Mouse (Mus musculus): ENCODE measurements around the gene Grk5.
"Not testable (repeated sequence)": the region's sequence is repeated elsewhere in the genome, so short reads cannot be mapped to it uniquely, and the experiment has no call there.

Grk5 gene

DNA sequence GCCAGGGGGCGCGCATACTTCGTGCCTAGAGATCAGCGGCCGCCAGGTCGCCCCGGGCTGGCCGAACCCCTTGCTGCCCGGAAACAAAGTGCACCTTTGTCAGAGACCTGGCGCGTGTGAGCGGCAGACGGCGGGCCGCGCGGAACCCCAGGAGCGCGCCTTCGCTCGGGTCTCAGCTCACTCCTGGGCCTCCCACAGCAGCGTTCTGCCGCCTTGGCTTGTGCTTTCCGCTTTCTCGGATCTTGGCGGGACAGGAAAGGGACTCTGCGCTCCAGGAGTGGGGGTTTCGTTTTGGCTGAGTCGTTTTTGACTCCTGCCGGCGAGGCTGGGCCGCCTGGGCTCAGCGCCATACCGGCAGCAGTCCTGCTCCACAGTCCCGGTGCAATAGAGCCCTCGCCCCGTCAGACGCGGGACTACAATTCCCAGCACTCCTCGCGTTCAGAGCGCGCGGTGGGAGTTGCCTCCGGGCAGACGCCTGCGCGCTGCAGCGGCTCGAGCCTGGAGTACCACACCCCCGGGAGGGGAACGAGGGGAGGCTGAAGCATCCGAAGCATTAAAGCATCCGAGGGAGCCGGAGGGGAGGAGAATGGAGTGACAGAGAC lies at the start of gene Grk5:
TSS of gene Grk5 (plus strand) at position 36 of the 602 bp plus-strand sequence.
- peak; percentile 96 for DNase-seq (ENCODE audit: low spot score)

DNA sequence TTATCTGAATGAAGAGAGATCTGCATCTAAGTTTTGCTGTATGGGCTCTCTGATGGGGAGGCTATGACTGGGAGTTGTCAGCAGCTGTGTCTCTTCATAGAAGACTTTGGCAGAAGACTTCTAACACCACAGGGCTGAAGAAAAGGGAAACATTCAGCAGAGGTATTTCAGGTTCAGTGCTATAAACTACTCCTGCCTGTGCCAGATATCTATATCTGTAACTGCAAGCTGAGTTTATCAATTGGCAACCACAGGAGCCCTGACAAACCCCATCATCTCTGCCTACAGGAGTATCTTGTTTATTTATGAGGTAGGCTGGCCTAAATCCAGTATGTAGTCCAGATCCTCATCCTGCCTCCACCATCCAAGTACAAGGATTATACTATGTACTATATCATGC lies 46.2 kb upstream of the Grk5 start:
- DNase-seq (ENCODE audit: low spot score), result no peak

DNA sequence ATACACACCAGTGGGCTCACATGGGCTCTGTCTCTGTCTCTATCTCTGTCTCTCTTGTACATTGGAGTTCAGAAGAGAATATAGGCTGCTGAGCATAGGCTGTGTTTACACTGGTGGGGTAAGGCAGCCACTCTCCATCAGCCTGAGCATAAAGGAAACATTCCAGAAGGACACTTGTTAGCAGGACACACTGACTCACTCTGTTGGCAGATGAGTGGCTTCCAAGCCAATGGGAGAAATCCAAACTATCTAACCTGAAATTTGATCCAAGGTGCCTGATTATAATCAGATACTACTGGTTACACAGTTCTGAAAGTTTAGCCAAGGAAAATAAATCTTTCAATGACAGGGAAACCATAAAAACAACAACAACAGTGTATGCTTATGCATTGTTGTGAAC lies 43.8 kb upstream of the Grk5 start:
- no peak for DNase-seq (ENCODE audit: low spot score)

DNA sequence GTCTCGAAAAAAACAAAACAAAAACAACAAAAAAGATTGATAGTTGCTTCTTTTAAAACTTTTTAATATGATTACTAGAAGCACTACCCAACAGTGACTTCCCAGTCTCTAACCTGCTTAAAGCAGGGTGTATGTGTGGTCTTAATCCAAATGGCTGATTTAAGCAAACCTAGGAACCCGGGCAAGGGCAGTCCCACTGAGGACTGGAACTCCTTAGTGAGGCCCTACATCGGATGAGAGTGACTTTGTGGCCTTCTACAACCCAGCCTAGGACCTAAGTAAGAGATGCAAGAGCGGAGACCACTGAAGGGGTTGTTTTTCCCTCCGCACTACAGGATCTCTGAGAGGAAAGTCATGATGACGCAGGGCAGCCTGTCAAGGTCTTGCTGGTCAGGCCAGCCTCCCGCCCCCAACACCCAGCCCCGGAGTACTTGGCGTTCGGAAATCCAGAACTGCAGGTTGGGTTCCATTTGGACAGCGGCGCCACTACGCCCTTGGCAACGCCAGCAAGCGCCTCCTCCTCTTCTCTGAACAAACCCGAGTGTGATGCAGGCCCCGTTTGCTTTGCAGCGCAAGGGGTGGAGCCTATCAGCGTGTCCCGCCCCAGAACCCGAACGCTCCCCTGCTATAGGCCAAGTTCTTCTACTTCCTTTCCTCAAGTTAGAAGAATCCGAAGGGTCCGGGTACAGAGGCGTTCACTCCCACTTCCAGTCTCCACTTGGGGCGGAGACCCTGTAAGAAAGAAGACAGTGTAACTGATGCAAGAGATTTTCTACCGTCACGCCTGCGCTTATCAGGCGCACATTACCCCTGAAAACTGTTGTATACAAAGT lies 28.5 kb upstream of the Grk5 start, which contains the start of gene Sfxn4:
TSS of gene Sfxn4 (minus strand) at position 612 of the 833 bp plus-strand sequence.
- DNase-seq (ENCODE audit: low spot score), result peak; percentile 96

DNA sequence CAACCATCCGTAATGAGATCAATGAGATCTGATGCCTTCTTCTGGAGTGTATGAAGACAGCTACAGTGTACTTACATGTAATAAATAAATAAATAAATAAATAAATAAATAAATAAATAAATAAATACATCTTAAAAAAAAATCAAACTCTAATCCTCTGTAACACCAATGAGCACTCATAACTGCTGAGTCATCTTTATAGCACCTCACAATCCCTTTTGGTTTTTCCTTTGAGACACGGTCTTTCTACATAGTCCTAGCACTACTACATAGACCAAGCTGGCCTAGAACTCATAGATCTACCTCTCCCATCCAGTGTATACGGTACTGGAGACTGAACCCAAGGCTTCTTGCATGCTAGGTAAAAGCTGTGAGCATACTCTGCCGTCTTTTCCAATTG lies 23.4 kb upstream of the Grk5 start:
- not testable (repeated sequence) for DNase-seq (ENCODE audit: low spot score)

DNA sequence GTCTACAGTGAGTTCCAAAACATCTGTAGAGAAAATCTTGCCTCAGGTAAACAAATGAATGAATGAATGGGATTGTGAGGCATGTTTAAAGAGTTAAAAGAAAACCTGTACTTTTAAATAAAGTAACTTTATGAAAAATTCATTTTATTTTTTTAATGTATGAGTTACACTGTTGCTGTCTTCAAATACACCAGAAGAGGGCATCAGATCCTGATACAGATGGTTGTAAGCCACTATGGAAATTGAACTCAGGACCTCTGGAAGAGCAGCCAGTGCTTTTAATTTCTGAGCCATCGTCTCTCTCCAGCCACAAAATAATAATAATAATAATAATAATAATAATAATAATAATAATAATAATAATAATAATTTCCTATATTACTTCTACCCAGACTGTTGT lies 19.1 kb upstream of the Grk5 start:
- DNase-seq (ENCODE audit: low spot score), result no peak

DNA sequence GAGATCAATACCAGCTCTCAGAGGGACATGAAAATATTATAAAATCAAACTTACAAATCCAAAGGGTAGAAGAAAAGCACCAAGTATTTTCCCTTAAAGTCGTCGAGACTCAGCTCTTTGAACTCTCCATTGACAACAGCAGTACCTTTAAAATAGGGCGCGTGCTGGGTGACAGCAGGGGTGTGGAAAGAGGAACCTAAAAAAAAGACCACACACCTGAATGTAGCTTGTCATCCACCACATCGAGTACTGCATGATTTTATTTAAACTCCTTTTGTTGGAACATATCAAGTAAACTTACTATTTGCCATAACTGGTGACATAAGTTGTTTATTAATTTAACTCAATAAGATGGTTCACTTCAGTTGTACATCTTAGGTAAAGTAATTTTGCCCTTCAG lies 18.2 kb upstream of the Grk5 start:
- DNase-seq (ENCODE audit: low spot score), result no peak

DNA sequence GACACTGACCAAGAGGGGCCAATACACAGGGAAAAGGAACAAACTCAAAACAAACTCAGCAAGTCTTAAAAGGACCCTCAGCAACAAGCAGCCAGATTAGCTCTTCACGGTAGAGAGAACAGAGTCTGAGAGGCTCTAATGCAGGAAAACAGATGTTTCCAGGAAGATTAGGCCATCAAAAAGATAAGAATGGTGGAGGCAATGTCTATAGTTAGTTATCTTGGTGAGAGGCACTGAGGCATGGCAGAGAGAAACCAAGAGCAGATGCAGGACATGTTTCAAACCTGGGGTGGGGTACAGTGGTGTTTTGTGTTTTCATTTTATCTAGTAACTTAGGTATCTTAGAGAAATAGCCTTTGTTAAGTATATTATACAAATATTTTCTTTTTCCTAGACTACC lies 17.3 kb upstream of the Grk5 start:
- DNase-seq (ENCODE audit: low spot score), result no peak

DNA sequence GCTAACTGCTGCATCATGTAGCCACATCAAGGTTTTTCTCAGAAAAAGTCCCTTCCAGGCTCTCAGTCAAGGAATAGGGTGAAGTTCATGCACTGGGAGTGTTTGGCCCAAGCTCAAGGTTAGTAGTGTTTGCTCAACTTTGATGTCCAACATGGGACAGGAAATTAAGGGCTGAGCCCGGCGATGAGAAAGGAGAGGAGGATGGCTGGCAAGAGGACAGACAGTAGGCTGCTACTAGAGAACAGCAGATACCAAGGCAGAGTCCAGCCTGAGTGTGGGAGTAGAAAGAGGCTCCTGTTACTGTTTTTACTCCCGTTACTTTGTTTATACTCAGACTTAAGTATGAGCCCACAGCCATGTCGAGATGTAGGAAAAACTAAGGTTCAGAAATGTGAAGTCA lies 16.0 kb upstream of the Grk5 start:
- DNase-seq (ENCODE audit: low spot score), result no peak

DNA sequence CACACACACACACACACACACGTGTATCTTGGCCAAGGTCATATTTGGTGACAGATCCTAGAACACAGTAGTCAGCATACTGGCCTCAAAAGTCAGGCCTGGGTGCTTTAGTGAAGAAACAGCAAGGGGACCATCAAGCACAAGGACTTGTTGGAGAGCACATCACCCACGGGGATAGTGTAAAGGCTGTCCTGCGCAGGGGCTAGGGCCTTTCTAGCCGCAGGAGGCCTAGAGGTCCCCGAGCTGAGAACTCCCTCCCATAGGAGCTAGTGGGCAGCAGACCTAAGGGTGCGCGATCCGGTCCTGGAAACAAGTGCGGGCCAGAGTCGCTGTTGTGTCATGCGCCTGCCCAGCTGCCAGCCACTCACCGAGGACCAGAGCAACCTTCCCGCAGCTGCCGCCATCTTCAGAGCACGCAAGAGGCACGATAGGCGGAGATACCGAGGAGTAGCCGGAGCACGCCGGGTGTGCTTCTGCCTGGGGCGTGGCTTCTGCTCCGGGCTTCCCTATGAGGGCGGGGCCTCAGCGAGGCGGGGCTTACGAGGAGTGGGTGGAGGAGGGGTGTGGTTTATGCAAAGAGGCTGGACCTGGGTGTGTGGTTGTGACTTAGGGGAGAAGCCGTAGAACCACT lies 15.4 kb upstream of the Grk5 start, which contains the start of gene Prdx3:
TSS of gene Prdx3 (minus strand) at position 493 of the 631 bp plus-strand sequence.
- peak; percentile 98 for DNase-seq (ENCODE audit: low spot score)

DNA sequence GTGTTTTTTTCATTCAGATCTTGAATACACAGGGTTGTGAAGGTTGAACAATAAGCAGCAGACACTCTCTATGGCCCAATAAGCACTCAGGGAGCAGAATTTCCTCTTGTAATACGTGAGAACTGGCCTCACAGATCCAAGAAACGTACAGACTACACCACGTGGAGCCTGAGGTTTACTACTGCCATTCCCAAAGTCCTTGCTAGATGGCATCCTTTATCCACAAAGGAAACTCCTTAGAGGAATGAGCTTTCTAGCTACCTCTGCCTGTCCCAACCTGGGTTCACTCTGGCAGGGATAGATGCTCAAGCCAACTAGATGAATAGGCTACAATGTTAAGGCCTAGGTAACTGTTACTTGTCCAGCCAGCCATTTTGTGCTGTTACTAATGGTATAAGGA lies 6.4 kb upstream of the Grk5 start:
- peak; percentile 72 for DNase-seq (ENCODE audit: low spot score)

DNA sequence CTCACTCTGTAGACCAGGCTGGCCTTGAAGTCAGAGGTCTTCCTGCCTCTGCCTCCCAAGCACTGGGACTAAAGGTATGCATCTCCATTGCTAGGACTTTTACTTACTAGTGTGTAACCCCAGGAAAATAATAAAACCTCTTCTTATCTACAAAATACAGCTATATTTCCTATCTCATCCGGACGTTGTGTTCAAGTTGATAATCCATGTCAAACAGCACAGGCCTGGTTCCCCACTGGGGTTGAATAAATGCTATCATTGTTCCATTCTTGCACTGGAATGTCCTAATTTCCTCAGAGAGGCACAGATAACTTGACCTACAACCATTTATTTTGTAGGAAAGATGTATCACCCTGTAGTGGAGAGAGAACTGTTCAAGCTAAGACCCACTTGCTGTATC lies 1.9 kb upstream of the Grk5 start:
- DNase-seq (ENCODE audit: low spot score), result no peak

DNA sequence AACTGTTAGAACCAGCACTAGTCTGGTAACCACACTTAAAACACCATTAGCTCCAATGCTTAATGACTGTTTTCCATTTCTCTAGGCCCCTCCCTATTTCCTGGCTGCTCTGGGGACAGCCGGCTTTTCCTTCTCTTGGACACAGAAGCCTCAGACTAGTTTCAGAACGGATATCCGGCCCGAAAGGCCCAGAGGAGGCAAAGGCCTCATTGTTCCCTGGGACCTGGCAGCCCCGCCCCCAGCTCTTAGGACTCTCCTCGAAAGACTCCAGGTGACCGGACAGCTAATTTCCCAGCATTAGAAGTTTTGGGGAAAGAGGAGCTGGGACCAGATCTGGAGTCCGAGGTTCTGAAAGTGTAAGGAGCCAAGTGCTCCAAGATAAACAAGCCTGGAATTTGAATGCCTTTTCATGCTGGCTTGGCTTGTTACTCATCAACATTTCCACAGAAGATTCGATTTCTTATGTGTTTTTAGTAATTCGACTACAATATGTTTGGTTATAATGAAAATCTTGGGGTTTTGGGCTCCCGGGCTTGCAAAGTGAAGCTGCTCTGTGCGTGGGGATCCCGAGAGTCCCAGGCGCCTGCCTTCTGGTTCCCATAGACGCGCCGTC lies 342 bp upstream of the Grk5 start:
- DNase-seq (ENCODE audit: low spot score), result peak; percentile 84

DNA sequence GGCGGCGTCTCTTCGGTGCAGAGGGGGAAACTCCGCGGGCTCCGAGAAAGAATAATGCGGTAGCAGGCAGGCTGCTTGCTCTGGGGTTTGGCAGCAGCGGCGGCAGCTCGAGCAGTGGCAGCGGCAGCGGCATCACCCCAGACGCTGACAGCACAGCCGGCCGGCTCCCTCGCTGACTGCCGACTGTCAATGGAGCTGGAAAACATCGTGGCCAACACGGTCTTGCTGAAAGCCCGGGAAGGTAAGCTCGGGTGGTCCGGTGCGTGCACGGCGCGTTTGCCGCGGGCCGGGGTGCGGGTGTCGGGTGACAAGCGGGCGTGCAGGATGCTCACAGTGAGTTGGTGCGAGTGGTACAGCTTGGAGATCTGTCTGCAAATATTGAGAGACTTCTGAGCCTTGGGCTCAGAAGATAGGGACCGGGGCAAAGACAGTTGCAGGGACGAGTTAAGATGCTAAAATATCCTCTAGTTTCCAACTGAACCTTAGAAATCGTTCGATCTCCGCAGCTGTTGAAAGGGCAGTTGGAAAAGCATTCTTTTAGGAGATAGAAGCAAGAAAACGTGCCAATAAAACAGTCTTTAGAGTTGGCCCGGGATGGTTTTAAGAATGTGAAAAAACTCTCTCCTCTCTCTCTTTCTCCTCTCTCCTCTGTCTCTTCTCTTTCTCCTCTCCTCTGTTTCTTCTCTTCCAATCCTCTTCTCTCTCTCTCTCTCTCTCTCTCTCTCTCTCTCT lies 1.0 kb downstream of the Grk5 start:
- no peak for DNase-seq (ENCODE audit: low spot score)

DNA sequence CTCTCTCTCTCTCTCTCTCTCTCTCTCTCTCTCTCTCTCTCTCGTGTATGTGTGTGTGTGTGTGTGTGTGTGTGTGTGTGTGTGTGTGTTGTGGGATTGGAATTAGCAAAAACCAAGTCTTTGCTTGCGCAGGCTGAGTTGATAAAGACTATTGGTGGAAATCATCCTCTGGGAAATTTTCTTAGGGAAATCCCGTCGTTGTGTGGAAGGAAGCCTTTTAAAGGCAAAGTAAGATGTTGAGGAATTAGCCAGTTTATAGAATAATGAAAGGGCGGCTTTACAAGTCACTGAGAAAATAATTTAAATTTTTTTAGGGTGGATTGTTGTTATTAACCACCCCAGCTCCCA lies 1.5 kb downstream of the Grk5 start:
- no peak for DNase-seq (ENCODE audit: low spot score)

DNA sequence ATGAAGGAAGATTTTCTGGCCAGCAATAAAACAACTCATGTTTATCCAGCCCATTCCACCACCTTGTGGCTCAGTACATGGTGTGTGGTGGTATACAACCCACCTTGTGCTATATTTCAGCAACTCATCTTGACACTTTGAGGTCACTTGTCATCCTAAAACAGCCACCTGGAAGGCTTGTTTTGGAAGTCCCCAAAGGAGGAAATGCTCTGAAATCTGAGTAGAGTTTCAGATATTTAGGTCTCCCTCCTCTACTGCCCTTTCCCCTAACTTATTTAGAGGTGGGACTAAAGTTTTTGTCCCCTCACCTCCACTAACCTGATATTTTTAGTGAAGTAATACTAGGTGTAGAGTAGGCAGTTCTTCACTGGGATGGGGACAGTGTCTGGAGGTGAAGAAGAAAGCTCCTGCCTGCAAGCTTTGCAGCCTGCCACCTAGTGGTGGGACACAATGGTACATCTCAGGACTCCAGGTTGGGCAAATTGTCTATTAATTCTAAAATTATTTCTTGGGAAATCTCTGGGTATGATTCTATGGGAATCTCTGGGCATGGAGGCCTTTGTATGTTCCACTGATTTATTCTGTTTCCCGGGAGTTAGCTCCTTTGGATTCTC lies 2.5 kb downstream of the Grk5 start:
- DNase-seq (ENCODE audit: low spot score), result peak; percentile 72

DNA sequence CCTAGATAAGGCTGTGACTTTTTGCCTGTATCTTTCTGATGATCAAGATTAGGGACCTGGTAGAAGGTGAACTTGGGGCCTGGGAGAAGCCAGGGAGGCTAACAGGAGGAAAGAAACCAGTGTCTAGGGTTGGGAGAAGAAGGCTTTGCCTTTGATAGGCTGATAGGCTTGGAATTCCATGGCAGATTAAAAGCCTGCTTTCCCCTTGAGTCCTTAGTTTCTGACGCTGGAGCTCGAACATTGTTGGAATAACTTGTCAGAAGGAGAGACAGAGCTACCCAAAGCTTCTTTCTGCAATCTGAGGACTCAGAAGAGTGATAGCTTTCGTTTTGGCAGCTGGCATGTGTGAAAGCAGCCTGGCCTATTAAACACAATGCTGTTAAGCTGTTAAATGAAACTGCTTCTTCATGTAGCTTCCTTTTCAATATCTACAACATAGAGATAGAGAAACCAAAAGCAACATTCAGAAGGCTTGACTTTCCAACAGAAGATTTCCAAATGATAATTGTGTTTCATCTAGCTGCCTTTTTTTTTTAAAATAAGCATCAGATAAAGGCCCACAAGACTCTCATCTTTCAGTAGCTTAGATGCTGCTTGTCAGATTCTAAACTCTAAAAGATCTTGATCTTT lies 5.8 kb downstream of the Grk5 start:
- DNase-seq (ENCODE audit: low spot score), result peak; percentile 35

DNA sequence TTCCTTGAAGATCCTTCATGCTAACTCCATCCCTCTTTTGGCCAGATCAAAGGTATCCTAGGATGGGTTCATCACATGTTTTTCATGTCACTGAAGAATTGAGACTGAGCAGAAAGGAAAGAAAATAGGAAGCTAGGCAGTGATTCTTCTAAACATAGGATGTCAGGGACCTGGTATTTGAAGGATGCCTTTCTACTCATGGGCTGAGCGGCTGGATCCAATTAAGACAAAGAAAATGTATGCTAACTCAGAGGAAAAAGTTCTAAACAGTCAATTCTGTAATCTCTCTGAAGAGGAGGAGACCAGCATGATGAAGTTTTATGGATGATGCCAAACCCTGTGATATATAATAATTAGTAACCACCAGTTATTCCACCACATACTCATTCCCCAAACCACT lies 13.6 kb downstream of the Grk5 start:
- no peak for DNase-seq (ENCODE audit: low spot score)

DNA sequence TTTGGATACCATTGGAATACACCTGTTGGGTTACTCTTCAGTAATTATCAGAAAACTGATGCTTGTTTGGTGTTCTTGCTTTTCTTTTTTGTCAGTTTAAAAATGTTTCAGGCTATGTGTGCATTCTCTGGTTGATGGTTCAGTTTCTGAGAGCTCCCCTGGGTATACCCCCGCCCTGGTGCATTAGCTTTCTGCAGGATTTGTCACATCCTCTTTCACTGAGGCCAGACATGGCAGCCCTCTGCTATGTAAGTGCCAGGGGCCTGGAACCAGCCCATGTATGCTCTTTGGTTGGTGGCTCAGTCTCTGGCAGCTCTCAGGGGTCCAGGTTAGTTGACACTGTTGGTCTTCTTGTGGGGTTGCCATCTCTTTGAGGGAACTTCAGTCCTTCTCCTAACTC lies 14.4 kb downstream of the Grk5 start:
- DNase-seq (ENCODE audit: low spot score), result no peak

DNA sequence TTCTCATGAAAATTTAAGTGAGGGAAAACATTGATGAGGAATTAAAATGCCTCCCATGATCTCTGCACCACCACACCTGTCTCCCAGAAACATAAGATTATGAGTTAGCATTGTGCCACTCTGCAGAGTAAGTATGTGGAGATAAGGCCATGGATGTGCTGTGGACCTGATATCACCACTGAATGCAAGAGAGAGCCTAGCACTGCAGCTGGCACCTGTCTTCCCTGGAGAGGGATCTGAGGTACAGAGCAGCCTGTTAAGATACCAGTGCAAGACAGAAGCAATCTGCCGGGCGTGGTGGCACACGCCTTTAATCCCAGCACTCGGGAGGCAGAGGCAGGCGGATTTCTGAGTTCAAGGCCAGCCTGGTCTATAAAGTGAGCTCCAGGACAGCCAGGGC lies 15.9 kb downstream of the Grk5 start:
- no peak for DNase-seq (ENCODE audit: low spot score)

DNA sequence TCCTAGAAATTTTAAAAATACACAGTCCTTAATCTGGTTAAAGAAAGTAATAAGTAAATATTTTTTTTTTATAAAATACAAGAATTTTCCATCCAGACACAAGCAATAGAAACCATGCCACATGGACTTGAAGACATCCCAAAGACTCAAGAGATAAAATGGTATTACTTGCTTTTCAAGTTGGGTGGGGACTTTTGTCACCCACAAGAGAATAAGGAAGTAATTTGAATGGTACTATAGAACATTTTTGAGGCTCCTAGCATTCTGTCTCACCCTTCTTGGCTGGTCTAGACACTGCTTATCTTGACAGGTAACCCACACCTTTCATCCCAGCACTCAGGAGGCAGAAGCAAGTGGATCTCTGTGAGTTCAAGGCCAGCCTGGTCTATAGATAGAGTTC lies 20.8 kb downstream of the Grk5 start:
- no peak for DNase-seq (ENCODE audit: low spot score)

Data from lung, postnatal 25 days (tissue).